In the genomic region with DNA sequence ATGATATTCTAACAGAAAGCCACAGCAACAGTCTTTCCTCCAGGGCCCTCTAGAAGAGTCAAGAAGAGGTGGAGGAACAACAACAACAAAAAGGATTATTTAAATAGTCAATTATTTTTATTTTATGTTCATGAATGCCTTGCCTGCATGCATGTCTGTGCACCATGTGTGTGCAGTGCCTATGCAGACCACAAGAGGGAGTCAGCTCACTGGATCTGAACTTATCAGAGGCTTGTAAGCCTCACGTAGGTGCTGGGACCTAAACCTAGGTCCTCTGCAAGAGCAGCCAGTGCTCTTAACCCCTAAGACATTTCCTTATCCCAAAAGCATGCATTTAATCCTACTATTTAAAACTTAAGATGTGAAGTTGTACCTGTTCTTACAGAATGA, we compare ENCODE assay signal across 12 mouse cellular contexts. TPM values are rescaled to one million over a fixed set of nuclear protein-coding genes. Genes with fewer than 3 reads are reported as not detected.
DNase-seq lines count a peak whose midpoint lies in the region; ATAC-seq and TF ChIP-seq lines count a peak whose summit lies in the region.
"Had no signal": no experiment of that assay in that cellular context is flagged by ENCODE, and none has a peak within 500 bp of the region (broad histone marks: within the 10 kb centered on the region; RNA-seq: fewer than 3 reads in every experiment).

No protein-coding gene starts in this region.

- TF ChIP-seq CTCF in hindbrain, postnatal 0 days (IDR thresholded peaks at IDR 0.05; ENCODE audit: low read depth) = peak; percentile 49
- peak; percentile 56; the same call in 1 of the 2 replicates for TF ChIP-seq CTCF in testis, adult 2 months (IDR thresholded peaks at IDR 0.05; ENCODE audit: control insufficient read depth, insufficient read depth, insufficient replicate concordance, low read depth, low read length)

- intact Hi-C loops in heart, postnatal 25 days (cut with DNase I) = no loop called here

- H3K27me3 ChIP-seq in hindbrain, postnatal 0 days (ENCODE audit: insufficient read depth, low read length) = no peaks in the 10 kb centered on the region
- H3K27me3 ChIP-seq in hindbrain, embryonic 14.5 days (ENCODE audit: control insufficient read depth, insufficient read depth, low read length) = no peaks in the 10 kb centered on the region
- H3K27me3 ChIP-seq in testis, adult 2 months (ENCODE audit: control insufficient read depth, insufficient read depth, low read length) = no peaks in the 10 kb centered on the region
- no peaks in the 10 kb centered on the region for H3K27me3 ChIP-seq in splenic B cell, adult 2 months (ENCODE audit: control insufficient read depth, insufficient read depth, low read length, poor library complexity, severe bottlenecking)
- H3K27me3 ChIP-seq: embryonic facial prominence, embryonic 15.5 days had no signal

- H3K9me3 ChIP-seq in hindbrain, postnatal 0 days (ENCODE audit: low read length) = 0 out of 2 replicates have a peak, but pooled peaks cover 2% of the 10 kb centered on the region
- 0 out of 2 replicates have a peak, but pooled peaks cover 4% of the 10 kb centered on the region for H3K9me3 ChIP-seq in hindbrain, embryonic 14.5 days (ENCODE audit: control insufficient read depth, low read length)
- H3K9me3 ChIP-seq: embryonic facial prominence, embryonic 15.5 days had no signal

- no peak overlapping the region for H3K4me3 ChIP-seq in hindbrain, postnatal 0 days (ENCODE audit: low read length)
- no peak overlapping the region for H3K4me3 ChIP-seq in hindbrain, embryonic 14.5 days (replicated peaks; ENCODE audit: low read length)
- H3K4me3 ChIP-seq in testis, adult 2 months (ENCODE audit: control insufficient read depth, low read depth, low read length) = no peak overlapping the region
- H3K4me3 ChIP-seq: embryonic facial prominence, embryonic 15.5 days had no signal

- no peak overlapping the region for H3K27ac ChIP-seq in hindbrain, postnatal 0 days
- no peak overlapping the region for H3K27ac ChIP-seq in hindbrain, embryonic 14.5 days
- H3K27ac ChIP-seq in testis, adult 2 months (ENCODE audit: control insufficient read depth, insufficient read depth, low read depth, low read length) = no peak overlapping the region
- H3K27ac ChIP-seq: embryonic facial prominence, embryonic 15.5 days had no signal

- no peak for DNase-seq in hindbrain, postnatal 0 days (ENCODE audit: low spot score)
- no peak for DNase-seq in hindbrain, embryonic 14.5 days (ENCODE audit: low spot score)
- no peak for DNase-seq in testis, postnatal 14 days (ENCODE audit: low spot score)
- DNase-seq in c-Kit-negative CD71-positive TER-119-positive erythroid progenitor cells, embryonic 14.5 days (ENCODE audit: low read depth, low spot score) = peak; percentile 6
- DNase-seq in splenic B cell, adult 2 months (ENCODE audit: low read depth, low spot score) = peak; percentile 21
- no peak for DNase-seq in heart, postnatal 25 days (ENCODE audit: low spot score)
- no peak for DNase-seq in yolk sac, embryonic 10.5 days (ENCODE audit: low spot score)
- DNase-seq: spleen, adult 18-20 months; thymus, postnatal 14 days had no signal

- no peak overlapping the region for H3K4me2 ChIP-seq in hindbrain, postnatal 0 days (ENCODE audit: low read depth, low read length)
- no peak overlapping the region for H3K4me2 ChIP-seq in hindbrain, embryonic 14.5 days (replicated peaks)
- H3K4me2 ChIP-seq: embryonic facial prominence, embryonic 15.5 days had no signal

- no peak for ATAC-seq in hindbrain, postnatal 0 days
- no peak for ATAC-seq in hindbrain, embryonic 14.5 days (ENCODE audit: low FRiP score)
- ATAC-seq: forebrain, embryonic 16.5 days had no signal

- no peaks in the 10 kb centered on the region for H3K4me1 ChIP-seq in hindbrain, postnatal 0 days (ENCODE audit: insufficient read depth, low read length)
- peaks cover 6% of the 10 kb centered on the region; the same call in 1 of the 2 replicates for H3K4me1 ChIP-seq in hindbrain, embryonic 14.5 days (replicated peaks; ENCODE audit: control insufficient read depth, insufficient read depth, low read length)
- no peaks in the 10 kb centered on the region for H3K4me1 ChIP-seq in testis, adult 2 months (ENCODE audit: control insufficient read depth, insufficient read depth, low read length)
- H3K4me1 ChIP-seq: embryonic facial prominence, embryonic 15.5 days had no signal

- no peak for TF ChIP-seq POLR2A in testis, adult 2 months (IDR thresholded peaks at IDR 0.05; ENCODE audit: control insufficient read depth, low read depth, low read length)

- no peak overlapping the region for H3K9ac ChIP-seq in hindbrain, postnatal 0 days (replicated peaks; ENCODE audit: low read length)
- no peak overlapping the region for H3K9ac ChIP-seq in hindbrain, embryonic 14.5 days
- H3K9ac ChIP-seq: embryonic facial prominence, embryonic 15.5 days had no signal

- WGBS in hindbrain, postnatal 0 days = 94% methylated on average over 1 of the region's 1 CpGs
- 79% methylated on average over 1 of the region's 1 CpGs for WGBS in hindbrain, embryonic 14.5 days

- H3K36me3 ChIP-seq in hindbrain, postnatal 0 days (ENCODE audit: insufficient read depth, low read length) = no peaks in the 10 kb centered on the region
- H3K36me3 ChIP-seq in hindbrain, embryonic 14.5 days (replicated peaks; ENCODE audit: control insufficient read depth, insufficient read depth) = no peaks in the 10 kb centered on the region
- H3K36me3 ChIP-seq in testis, adult 2 months (ENCODE audit: control insufficient read depth, insufficient read depth, low read length) = no peaks in the 10 kb centered on the region
- no peaks in the 10 kb centered on the region for H3K36me3 ChIP-seq in splenic B cell, adult 2 months (ENCODE audit: control insufficient read depth, insufficient read depth, low read length, poor library complexity, severe bottlenecking)
- H3K36me3 ChIP-seq: embryonic facial prominence, embryonic 15.5 days had no signal

RNA-seq across cellular contexts. Expression of gene Alox5ap, which starts 10.5 kb away (rescaled TPM):
- 5.7 and 6.6 TPM in 2 replicates for total RNA-seq in hindbrain, postnatal 0 days (2014; rRNA removed)
- 10.7 and 14.4 TPM in 2 replicates for polyA plus RNA-seq in hindbrain, postnatal 0 days (2015; fragmentation: Nextera tagmentation; extraction: Ambion mirVana)
- polyA plus RNA-seq in hindbrain, embryonic 14.5 days (2014; fragmentation: Nextera tagmentation; extraction: Ambion mirVana) = 9.5 and 14.8 TPM in 2 replicates
- 4.0 and 6.0 TPM in 2 replicates for polyA plus RNA-seq in testis, adult 2 months (2012; rRNA removed)
- 10 to 100 TPM; 16.5 to 17.0 TPM for total RNA-seq in heart, postnatal 25 days (2021)

Comparison
In these comparisons a context has a peak if more than half of its experiments do, and no peak if none do; other contexts are left out.
1. DNase-seq: peak in c-Kit-negative CD71-positive TER-119-positive erythroid progenitor cells, embryonic 14.5 days (single experiment) and splenic B cell, adult 2 months (single experiment); none in hindbrain, postnatal 0 days (single experiment), hindbrain, embryonic 14.5 days (single experiment), testis, postnatal 14 days (single experiment), heart, postnatal 25 days (single experiment) and yolk sac, embryonic 10.5 days (single experiment).